Mouse (Mus musculus) lung, postnatal 0 days (tissue): ENCODE measurements at regions not wholly inside any gene's neighbourhood (a gene's known extent, or its start where the extent isn't known, plus 50 kb on each side); places are given as distances from the start of the nearest gene placed in this dataset.

ENCODE experiments used
- CTCF ChIP-seq: IDR thresholded peaks from 2 replicates; pipeline ENCODE4 v1.5.1; 2016; ENCODE audit warnings: antibody characterized with exemption, mild to moderate bottlenecking
- EP300 ChIP-seq: IDR thresholded peaks from 2 replicates; pipeline ENCODE4 v1.6.1; 2016; ENCODE audit warnings: antibody characterized with exemption, mild to moderate bottlenecking, control low read depth

GRCm38 (mm10) chr7:37413350-37413749, 360.1 kb downstream of the Zfp536 start:
- no peak for TF ChIP-seq CTCF
- TF ChIP-seq EP300 = no peak
